In the genomic region with DNA sequence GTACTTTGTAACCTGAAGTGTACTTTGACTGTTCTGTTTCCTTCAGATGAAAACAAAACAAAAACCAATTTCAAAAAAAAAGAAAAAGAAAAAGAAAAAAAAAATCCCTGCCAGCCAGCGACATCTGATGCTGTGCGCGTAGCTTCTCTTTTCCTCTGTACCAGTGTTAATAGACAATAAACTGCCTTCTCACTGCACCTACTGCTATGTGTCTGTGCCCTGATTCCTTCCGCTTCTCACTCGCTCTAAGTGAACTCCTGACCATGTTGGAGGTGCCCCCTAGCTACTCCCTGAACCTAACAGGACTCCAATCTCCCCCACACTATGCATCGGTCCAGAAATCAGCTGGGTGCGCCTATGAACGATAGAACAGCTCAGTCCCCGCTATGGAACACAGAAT, we compare ENCODE assay signal across 9 mouse cellular contexts. TPM values are rescaled to one million over a fixed set of nuclear protein-coding genes. Genes with fewer than 3 reads are reported as not detected.
DNase-seq lines count a peak whose midpoint lies in the region; ATAC-seq and TF ChIP-seq lines count a peak whose summit lies in the region.
"Had no signal": no experiment of that assay in that cellular context is flagged by ENCODE, and none has a peak within 500 bp of the region (broad histone marks: within the 10 kb centered on the region; RNA-seq: fewer than 3 reads in every experiment).

A gene (plus strand): TSS at position 304 of the 400 bp plus-strand sequence.

- no peak for TF ChIP-seq CTCF in layer of hippocampus, adult 2 months (conservative IDR thresholded peaks at IDR 0.05)
- TF ChIP-seq CTCF in cortical plate, adult 2 months (IDR thresholded peaks at IDR 0.05; ENCODE audit: extremely low read depth, insufficient read depth, low read length): no peak

- H3K9ac ChIP-seq in heart, embryonic 16.5 days (ENCODE audit: low read length): no peak within 1 kb of the TSS
- H3K9ac ChIP-seq: liver, embryonic 14.5 days had no signal

- no peaks in the 10 kb centered on the region for H3K27me3 ChIP-seq in heart, embryonic 16.5 days (ENCODE audit: control insufficient read depth, insufficient read depth, low read length)
- H3K27me3 ChIP-seq in limb, embryonic 10.5 days (ENCODE audit: low read depth, poor library complexity, severe bottlenecking): no peaks in the 10 kb centered on the region

- no peak for TF ChIP-seq POLR2A in cortical plate, adult 2 months (IDR thresholded peaks at IDR 0.05; ENCODE audit: extremely low read depth, insufficient read depth, low read length)

- peak within 1 kb of the TSS; percentile 60 for H3K27ac ChIP-seq in layer of hippocampus, adult 2 months
- no peak within 1 kb of the TSS for H3K27ac ChIP-seq in cortical plate, adult 2 months (ENCODE audit: insufficient read depth, low read length)
- no peak within 1 kb of the TSS for H3K27ac ChIP-seq in heart, embryonic 16.5 days (ENCODE audit: low read length)
- H3K27ac ChIP-seq in limb, embryonic 10.5 days: no peak within 1 kb of the TSS
- H3K27ac ChIP-seq: liver, embryonic 14.5 days had no signal

- ATAC-seq in heart, embryonic 16.5 days (replicated peaks; ENCODE audit: extremely low read depth, insufficient read depth, low FRiP score): no peak

- H3K4me1 ChIP-seq in cortical plate, adult 2 months (ENCODE audit: control insufficient read depth, insufficient read depth, low read length): peaks cover 4% of the 10 kb centered on the region
- H3K4me1 ChIP-seq in heart, embryonic 16.5 days (ENCODE audit: control insufficient read depth, insufficient read depth, low read length): no peaks in the 10 kb centered on the region
- H3K4me1 ChIP-seq in limb, embryonic 10.5 days: peaks cover 40% of the 10 kb centered on the region

- H3K36me3 ChIP-seq in heart, embryonic 16.5 days (ENCODE audit: control insufficient read depth, insufficient read depth): no peaks in the 10 kb centered on the region
- H3K36me3 ChIP-seq in limb, embryonic 10.5 days: no peaks in the 10 kb centered on the region

- no peak within 1 kb of the TSS for H3K4me2 ChIP-seq in heart, embryonic 16.5 days (ENCODE audit: low read depth, low read length)

- H3K9me3 ChIP-seq in heart, embryonic 16.5 days (replicated peaks; ENCODE audit: control insufficient read depth, low read length): no peaks in the 10 kb centered on the region
- H3K9me3 ChIP-seq in limb, embryonic 10.5 days (replicated peaks): no peaks in the 10 kb centered on the region

- DNase-seq in layer of hippocampus, adult 2 months (ENCODE audit: low spot score in 2 of 2): no peak
- no peak for DNase-seq in layer of hippocampus, adult 9-10 months (ENCODE audit: low spot score)
- no peak for DNase-seq in limb, embryonic 10.5 days (ENCODE audit: low spot score)
- DNase-seq in embryo, embryonic 10 days (ENCODE audit: low spot score): no peak
- no peak for DNase-seq in embryo, embryonic 9.5 days (ENCODE audit: extremely low spot score)
- DNase-seq in cerebellum, postnatal 36 days: no peak

- H3K4me3 ChIP-seq in layer of hippocampus, adult 2 months: no peak within 1 kb of the TSS
- no peak within 1 kb of the TSS for H3K4me3 ChIP-seq in cortical plate, adult 2 months (ENCODE audit: insufficient read depth, low read length)
- H3K4me3 ChIP-seq in heart, embryonic 16.5 days (ENCODE audit: low read length): no peak within 1 kb of the TSS
- H3K4me3 ChIP-seq in limb, embryonic 10.5 days: no peak within 1 kb of the TSS

- 87% methylated on average over 9 of the region's 9 CpGs for WGBS in heart, embryonic 16.5 days
- WGBS in limb, embryonic 10.5 days: 87% methylated on average over 9 of the region's 9 CpGs

RNA-seq across cellular contexts. Expression of the gene that starts here (rescaled TPM):
- total RNA-seq in layer of hippocampus, adult 2 months (2021): 10 to 100 TPM; 46.8 to 52.0 TPM
- 20.8 and 23.0 TPM in 2 replicates for polyA plus RNA-seq in cortical plate, adult 2 months (2012; rRNA removed)
- polyA plus RNA-seq in heart, embryonic 16.5 days (2015; fragmentation: Nextera tagmentation; extraction: Ambion mirVana): 42.4 and 53.8 TPM in 2 replicates
- polyA plus RNA-seq in limb, embryonic 10.5 days (2016; fragmentation: Nextera tagmentation; extraction: Ambion mirVana): 26.5 and 33.3 TPM in 2 replicates
